Mouse (Mus musculus): Measurements from ENCODE around the gene Srrm2. TPM values are rescaled to one million over a fixed set of nuclear protein-coding genes. Genes with fewer than 3 reads are reported as not detected.
"Not testable (repeated sequence)": the region's sequence is repeated elsewhere in the genome, so short reads cannot be mapped to it uniquely, and the experiment has no call there.

Srrm2 gene
- polyA plus RNA-seq, 1 experiment from 2014 or later = 416 TPM

DNA sequence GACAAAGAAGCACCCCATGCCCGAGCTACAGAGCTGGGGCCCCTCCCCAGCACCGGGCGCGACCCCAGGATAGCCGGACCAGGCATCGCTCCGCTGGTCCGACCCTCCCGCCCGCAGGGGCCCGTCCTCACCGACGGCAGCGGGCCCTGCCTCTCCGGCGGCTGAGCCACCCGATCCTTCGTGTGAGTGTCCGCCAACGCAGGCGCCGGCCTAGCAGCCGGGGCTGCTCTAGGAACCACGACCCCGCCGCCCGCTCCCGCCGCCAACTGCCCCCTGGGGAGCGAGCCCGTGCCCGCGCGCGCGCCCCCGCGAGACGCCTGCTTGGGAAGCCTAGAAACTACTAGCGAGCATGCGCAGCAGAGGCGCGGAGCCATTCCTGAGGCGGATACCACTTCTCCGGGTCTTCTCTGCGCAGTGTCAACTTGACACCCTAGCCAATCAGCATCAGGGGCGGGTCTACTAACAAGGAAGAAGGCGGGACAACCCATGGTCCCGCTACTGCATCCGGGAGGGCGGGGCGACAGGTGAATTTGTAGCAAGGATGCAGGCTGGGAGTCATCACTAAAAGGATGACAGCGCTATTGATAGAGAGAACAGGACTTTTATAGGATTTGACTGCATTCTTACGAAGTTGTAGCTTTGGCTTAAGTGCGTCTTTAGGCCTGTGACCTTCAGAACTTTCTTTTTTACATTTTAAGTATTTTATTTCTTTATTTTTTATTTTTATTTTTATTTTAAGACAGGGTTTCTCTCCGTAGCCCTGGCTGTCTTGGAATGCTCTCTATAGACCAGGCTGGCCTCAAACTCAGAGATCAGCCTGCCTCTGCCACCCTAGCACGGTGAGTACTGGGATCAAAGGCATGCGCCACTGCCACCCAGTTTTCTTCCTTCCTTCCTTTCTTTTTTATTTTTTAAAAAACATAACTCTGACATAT, 18.8 kb upstream of the Srrm2 start, which contains the start of gene Flywch1:
Flywch1 (minus strand) TSS at position 319 of the 935 bp plus-strand sequence.
- H3K4me1 ChIP-seq = peaks cover 8% of the 10 kb centered on the region; the same call in 1 of the 2 replicates
- ATAC-seq (ENCODE audit: borderline replicate concordance, extremely low read depth, low FRiP score, low TSS enrichment) = peak; percentile 98

DNA sequence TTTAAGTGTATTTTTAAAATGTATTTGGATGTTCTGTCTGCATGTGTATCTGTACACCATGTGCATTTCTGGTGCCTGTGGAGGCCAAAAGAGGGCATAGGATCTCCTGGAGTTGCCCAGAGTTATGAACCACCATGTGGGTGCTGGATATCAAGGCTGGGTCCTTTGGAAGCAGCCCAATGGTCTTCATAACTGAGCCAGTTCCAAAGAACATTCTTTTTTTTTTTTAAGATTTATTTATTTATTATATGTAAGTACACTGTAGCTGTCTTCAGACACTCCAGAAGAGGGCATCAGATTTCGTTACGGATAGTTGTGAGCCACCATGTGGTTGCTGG, 18.1 kb upstream of the Srrm2 start:
- not testable (repeated sequence) for ATAC-seq (ENCODE audit: borderline replicate concordance, extremely low read depth, low FRiP score, low TSS enrichment); H3K4me2 ChIP-seq; H3K27ac ChIP-seq; H3K4me3 ChIP-seq; H3K9me3 ChIP-seq; H3K4me1 ChIP-seq; H3K9ac ChIP-seq; H3K36me3 ChIP-seq; H3K27me3 ChIP-seq
- 70% methylated on average over 2 of the region's 2 CpGs for WGBS

More for the DNA sequence above, 18.8 kb upstream of the Srrm2 start, which contains the start of gene Flywch1:
- Histone ChIP-seq H3K27me3 (no peaks in the 10 kb centered on the region), H3K9me3 (no peaks in the 10 kb centered on the region), H3K9ac (peak within 1 kb of the TSS; percentile 90), H3K4me2 (peak within 1 kb of the TSS; percentile 66), H3K27ac (peak within 1 kb of the TSS; percentile 79), H3K4me3 (peak within 1 kb of the TSS; percentile 78), H3K36me3 (no peaks in the 10 kb centered on the region)
- WGBS = 3% methylated on average over 58 of the region's 58 CpGs

DNA sequence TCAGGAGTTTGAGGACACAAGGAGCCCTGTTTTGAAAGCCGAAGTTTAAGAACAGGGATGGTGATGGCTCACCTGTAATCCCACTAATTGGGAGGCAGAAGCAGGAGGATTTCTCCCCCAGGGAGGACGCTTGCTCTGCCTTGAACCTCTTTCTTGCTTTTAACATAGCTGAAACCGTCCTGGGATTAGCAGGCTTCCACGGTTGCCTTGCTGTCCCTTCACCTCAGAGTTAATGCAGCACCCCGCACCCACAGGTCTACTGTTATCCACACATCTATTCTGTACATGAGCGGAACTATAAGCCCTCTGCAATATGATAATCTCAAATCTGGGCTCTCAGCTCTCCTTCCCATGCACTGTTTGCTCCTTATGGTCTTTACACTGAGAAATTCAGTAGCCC, 16.7 kb upstream of the Srrm2 start:
- WGBS = 68% methylated on average over 6 of the region's 6 CpGs
- H3K27ac ChIP-seq = no peak overlapping the region
- no peak for ATAC-seq (ENCODE audit: borderline replicate concordance, extremely low read depth, low FRiP score, low TSS enrichment)
- no peak overlapping the region for H3K4me3 ChIP-seq
- H3K9ac ChIP-seq = no peak overlapping the region
- no peaks in the 10 kb centered on the region for H3K36me3 ChIP-seq
- no peak overlapping the region for H3K4me2 ChIP-seq
- no peaks in the 10 kb centered on the region for H3K27me3 ChIP-seq
- H3K9me3 ChIP-seq = no peaks in the 10 kb centered on the region
- H3K4me1 ChIP-seq = peaks cover 8% of the 10 kb centered on the region; the same call in 1 of the 2 replicates

DNA sequence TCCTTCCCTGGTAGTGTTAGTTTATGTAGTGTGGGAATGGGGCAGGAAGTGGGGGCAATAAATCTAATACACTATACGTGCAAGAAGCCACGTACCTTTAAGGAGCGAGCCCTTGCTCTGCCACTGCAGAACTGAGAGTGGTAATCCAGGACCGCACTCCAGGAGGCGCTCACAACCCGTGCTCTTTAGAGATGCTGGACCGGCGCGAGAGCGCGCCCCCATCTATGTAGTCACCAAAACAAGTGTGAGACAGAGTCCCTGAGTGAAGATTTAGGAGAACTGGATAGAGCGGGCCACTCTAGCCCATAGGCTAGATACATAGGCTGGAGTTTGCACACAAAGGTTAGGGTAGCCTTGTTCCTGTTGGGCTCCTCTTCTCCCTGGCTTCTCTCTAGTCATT, 16.2 kb upstream of the Srrm2 start:
- H3K4me3 ChIP-seq = no peak overlapping the region
- WGBS = 4% methylated on average over 12 of the region's 12 CpGs
- no peak for ATAC-seq (ENCODE audit: borderline replicate concordance, extremely low read depth, low FRiP score, low TSS enrichment)

DNA sequence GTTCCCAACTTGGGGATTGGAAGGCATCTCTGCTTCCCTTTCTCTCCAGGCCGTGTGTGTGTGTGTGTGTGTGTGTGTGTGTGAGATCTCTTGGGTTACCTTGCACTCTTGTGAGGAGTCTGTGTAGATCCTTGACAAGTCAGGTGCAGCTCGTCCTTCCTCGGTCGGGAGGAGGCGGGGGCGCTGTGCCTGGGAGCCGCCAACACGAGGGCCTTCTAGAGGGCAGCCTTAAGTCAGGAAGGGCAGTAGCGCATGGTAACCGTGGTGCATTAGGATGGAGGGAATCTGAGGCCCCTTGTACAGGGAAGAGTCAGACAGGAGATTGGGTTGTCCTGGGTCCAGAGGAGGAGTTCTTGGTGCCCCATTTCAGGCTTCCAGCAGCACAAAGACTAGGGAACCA, 14.1 kb upstream of the Srrm2 start:
- H3K4me1 ChIP-seq = no peaks in the 10 kb centered on the region
- H3K4me3 ChIP-seq = no peak overlapping the region
- no peak for ATAC-seq (ENCODE audit: borderline replicate concordance, extremely low read depth, low FRiP score, low TSS enrichment)
- no peaks in the 10 kb centered on the region for H3K27me3 ChIP-seq
- 72% methylated on average over 10 of the region's 10 CpGs for WGBS
- H3K9me3 ChIP-seq = no peaks in the 10 kb centered on the region
- H3K27ac ChIP-seq = no peak overlapping the region
- H3K36me3 ChIP-seq = no peaks in the 10 kb centered on the region
- no peak overlapping the region for H3K9ac ChIP-seq
- no peak overlapping the region for H3K4me2 ChIP-seq

More for the DNA sequence above, 16.2 kb upstream of the Srrm2 start:
- Histone ChIP-seq H3K36me3 (no peaks in the 10 kb centered on the region), H3K4me1 (peaks cover 8% of the 10 kb centered on the region; the same call in 1 of the 2 replicates), H3K27me3 (no peaks in the 10 kb centered on the region), H3K4me2 (no peak overlapping the region), H3K9me3 (no peaks in the 10 kb centered on the region), H3K9ac (no peak overlapping the region), H3K27ac (no peak overlapping the region)

DNA sequence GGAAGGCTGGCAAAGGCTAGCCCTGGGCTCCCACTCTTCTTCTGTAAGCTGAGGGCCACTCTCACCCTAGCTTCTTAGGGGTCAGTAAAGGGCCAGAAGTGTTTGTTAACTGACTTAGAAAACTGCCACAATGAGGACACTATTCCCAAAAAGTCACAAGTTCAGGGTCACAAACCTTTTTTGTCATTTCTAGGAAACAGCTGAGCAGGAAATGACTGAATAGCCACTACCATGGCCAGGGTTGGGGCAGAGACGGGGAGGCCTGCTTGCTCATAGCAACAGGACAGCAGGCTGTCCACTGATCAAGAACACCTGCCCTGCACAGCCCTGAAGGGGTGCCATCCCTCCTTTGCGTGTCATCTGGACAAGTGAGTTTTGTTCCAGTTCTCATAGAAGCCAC, 13.2 kb upstream of the Srrm2 start:
- H3K27ac ChIP-seq = no peak overlapping the region
- no peak overlapping the region for H3K9ac ChIP-seq
- no peaks in the 10 kb centered on the region for H3K9me3 ChIP-seq
- 55% methylated on average over 2 of the region's 2 CpGs for WGBS
- no peak overlapping the region for H3K4me3 ChIP-seq
- no peaks in the 10 kb centered on the region for H3K36me3 ChIP-seq
- no peaks in the 10 kb centered on the region for H3K27me3 ChIP-seq
- no peak for ATAC-seq (ENCODE audit: borderline replicate concordance, extremely low read depth, low FRiP score, low TSS enrichment)
- no peaks in the 10 kb centered on the region for H3K4me1 ChIP-seq
- no peak overlapping the region for H3K4me2 ChIP-seq

DNA sequence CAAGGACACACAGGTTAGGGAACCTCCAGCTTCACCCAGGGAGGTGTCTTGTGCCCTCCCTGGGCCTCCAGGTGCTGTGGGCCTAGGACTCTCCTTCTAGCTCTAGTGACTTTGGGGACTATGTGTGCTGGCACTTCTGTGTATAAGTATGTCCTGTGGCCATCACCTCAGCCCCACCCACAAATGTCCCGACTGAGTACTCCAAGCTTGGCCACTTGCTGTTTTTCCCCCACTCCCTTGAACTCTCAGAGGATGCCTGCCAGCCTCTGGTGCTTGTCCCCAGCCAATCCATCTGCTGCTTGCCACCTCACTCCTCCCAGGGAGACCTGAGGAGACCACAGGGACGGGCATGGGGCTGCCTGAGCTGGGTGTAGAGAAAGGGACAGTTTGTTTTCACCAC, 11.9 kb upstream of the Srrm2 start:
- no peak for ATAC-seq (ENCODE audit: borderline replicate concordance, extremely low read depth, low FRiP score, low TSS enrichment)
- Histone ChIP-seq H3K9me3 (no peaks in the 10 kb centered on the region), H3K36me3 (no peaks in the 10 kb centered on the region), H3K4me3 (no peak overlapping the region), H3K4me1 (no peaks in the 10 kb centered on the region), H3K4me2 (no peak overlapping the region), H3K27ac (no peak overlapping the region), H3K9ac (no peak overlapping the region), H3K27me3 (no peaks in the 10 kb centered on the region)
- 40% methylated on average over 2 of the region's 2 CpGs for WGBS

DNA sequence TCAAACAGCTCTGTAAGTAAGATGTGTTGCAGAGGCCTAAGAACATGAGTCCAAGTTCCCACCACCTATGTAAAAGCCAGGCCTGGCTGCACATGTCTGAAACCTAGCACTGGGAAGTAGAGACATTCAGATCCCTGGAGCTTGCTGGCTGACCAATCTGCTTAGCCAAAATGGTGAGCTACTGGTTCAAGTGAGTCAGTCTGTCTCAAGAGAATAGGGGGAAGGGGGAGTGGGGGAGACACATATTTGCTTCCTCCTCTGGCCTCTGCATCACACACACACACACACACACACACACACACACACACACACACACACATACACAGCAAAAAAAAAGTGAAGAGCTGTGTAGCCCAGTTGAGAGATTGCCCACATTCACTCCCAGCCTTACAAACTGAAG, 7.0 kb upstream of the Srrm2 start:
- no peaks in the 10 kb centered on the region for H3K36me3 ChIP-seq
- H3K4me1 ChIP-seq = peaks cover 11% of the 10 kb centered on the region
- no peak overlapping the region for H3K27ac ChIP-seq
- H3K4me3 ChIP-seq = no peak overlapping the region
- no peaks in the 10 kb centered on the region for H3K9me3 ChIP-seq
- no peak for ATAC-seq (ENCODE audit: borderline replicate concordance, extremely low read depth, low FRiP score, low TSS enrichment)
- no peak overlapping the region for H3K9ac ChIP-seq
- H3K27me3 ChIP-seq = no peaks in the 10 kb centered on the region
- H3K4me2 ChIP-seq = no peak overlapping the region

DNA sequence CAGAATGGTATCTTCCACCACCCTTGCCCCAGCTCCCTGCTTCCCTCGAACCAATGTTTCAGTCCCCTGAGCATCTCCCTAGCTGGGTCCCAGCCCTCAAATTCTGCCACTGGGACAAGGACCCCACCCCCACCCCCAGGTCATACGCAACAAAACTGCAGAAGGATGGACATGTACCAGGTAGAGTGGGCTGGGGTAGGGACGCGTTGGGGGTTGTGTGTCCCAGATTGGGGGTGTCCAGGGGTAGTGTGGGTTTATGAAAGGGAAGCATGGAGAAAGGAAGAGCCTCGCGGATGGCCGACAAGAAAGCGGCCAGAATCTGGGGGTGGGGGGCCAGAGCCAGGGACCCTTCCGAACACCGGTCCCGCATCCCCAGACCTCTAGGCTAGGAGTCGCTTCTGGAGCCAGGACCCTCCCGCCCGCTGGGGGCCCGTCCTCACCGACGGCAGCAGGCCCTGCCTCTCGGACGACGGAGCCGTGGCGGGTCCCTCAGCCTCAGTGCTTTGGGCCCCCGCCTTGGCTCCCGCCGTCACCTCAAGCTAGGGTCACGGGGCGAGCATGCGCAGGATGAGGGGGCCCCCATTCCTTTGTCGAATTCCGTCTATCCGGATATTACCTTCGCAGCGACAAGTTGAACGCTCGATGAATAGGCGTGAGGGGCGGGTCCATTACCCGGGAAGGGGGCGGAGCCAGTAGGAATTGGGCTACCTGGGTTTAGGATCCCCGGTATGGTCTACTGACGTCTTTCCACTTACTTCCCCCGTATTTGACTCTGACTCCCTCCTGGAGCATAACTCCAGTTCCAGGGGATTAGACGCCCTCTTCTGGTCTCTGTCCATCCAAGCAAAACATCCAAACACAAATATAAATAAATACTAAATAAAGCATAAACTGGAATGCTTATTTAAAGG, 4.5 kb upstream of the Srrm2 start, which contains the start of gene Flywch2:
Flywch2 (minus strand) TSS at position 521 of the 911 bp plus-strand sequence.
- H3K4me3 ChIP-seq = peak within 1 kb of the TSS; percentile 60
- H3K27me3 ChIP-seq = no peaks in the 10 kb centered on the region
- peak within 1 kb of the TSS; percentile 91 for H3K4me2 ChIP-seq
- ATAC-seq (ENCODE audit: borderline replicate concordance, extremely low read depth, low FRiP score, low TSS enrichment) = peak; percentile 73
- H3K9me3 ChIP-seq = no peaks in the 10 kb centered on the region
- 2% methylated on average over 40 of the region's 43 CpGs for WGBS
- peak within 1 kb of the TSS; percentile 13; the same call in 1 of the 2 replicates for H3K27ac ChIP-seq
- peak within 1 kb of the TSS; percentile 58 for H3K9ac ChIP-seq
- no peaks in the 10 kb centered on the region for H3K36me3 ChIP-seq
- H3K4me1 ChIP-seq = peaks cover 24% of the 10 kb centered on the region

DNA sequence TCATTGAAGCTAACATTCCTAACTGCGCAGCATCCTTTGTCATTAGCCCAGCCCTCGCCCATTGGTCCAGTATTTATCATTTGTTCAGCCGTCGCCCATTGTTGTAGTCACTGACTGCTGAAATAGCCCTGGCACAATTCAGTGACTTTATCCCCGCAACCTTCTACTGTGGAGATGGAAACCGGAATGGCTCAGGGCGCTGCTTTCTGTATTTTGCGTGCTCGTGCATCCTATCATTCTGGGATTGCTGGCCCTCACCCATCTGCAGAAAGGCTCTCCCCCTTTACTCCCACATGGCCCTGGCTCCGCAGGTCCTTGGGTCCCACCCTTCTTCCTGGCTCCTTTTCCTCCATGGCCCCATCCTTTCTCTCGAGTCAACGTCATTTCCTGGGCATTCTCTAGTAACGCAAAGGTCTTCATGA, 3.8 kb upstream of the Srrm2 start:
- no peaks in the 10 kb centered on the region for H3K36me3 ChIP-seq
- no peaks in the 10 kb centered on the region for H3K27me3 ChIP-seq
- WGBS = 14% methylated on average over 13 of the region's 13 CpGs
- peak overlapping the region; percentile 58; the same call in 1 of the 2 replicates for H3K9ac ChIP-seq
- H3K4me2 ChIP-seq = peak overlapping the region; percentile 91
- H3K9me3 ChIP-seq = no peaks in the 10 kb centered on the region
- no peak for ATAC-seq (ENCODE audit: borderline replicate concordance, extremely low read depth, low FRiP score, low TSS enrichment)
- peaks cover 27% of the 10 kb centered on the region for H3K4me1 ChIP-seq
- H3K4me3 ChIP-seq = peak overlapping the region; percentile 60
- no peak overlapping the region for H3K27ac ChIP-seq

DNA sequence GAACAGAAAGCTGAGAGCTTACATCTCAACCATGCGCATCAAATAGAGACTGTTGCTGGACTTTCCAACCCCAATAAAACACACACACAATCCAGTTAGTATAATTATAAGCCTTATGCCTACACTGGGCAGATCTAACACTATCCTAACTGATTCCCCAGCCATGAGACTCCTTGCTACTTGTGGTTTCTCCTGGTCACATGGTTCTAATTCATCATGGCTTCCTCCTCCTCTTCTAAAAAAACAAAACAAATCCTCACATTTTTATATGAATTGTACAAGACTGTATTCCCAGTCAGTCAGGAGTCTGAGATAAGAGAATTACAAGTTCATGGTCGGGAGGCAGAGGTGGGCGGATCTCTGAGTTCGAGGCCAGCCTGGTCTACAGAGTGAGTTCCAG, 1.4 kb upstream of the Srrm2 start:
- WGBS = 83% methylated on average over 4 of the region's 4 CpGs
- H3K27ac ChIP-seq = no peak overlapping the region
- peaks cover 27% of the 10 kb centered on the region for H3K4me1 ChIP-seq
- no peak overlapping the region for H3K4me3 ChIP-seq
- no peak overlapping the region for H3K4me2 ChIP-seq
- ATAC-seq (ENCODE audit: borderline replicate concordance, extremely low read depth, low FRiP score, low TSS enrichment) = no peak
- H3K36me3 ChIP-seq = no peaks in the 10 kb centered on the region
- no peaks in the 10 kb centered on the region for H3K9me3 ChIP-seq
- H3K27me3 ChIP-seq = no peaks in the 10 kb centered on the region
- H3K9ac ChIP-seq = no peak overlapping the region
